Mouse (Mus musculus) naive thymus-derived CD4-positive, alpha-beta T cell, adult 2 months (primary cell): ENCODE measurements around the gene Gnao1.

Source experiments
- DNase-seq: peaks from one replicate; pipeline ENCODE4 v3.0.0-alpha.2; 2011; ENCODE audit warnings: low read depth

Gene Gnao1

DNA sequence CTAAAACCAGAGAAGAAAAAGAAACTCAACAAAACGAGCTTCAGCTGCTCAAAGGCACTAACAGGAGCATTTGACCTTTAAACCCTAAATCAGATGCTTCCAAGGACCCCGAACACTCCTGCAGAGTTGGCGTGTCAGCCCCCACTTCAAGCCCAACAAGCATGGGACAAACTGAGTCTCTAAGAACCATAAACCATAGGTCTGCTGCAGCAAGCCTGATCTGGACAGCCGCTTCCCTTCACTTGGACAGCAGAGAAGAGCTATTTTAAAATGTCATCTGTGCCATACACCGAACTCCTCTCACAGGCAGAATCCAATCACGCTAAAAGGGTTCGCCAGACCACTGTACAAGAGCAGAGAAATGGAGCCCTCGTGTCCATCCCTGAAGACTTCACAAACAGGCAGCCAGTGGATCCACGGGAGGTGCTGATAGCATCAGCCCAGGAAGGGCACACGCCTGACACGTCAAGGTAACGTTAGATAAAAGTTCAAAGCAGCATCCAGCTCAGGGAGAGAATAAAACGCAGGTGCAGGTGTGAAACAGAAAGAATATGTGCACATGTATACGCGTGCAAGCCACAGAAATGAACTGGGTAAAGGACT, 199.6 kb downstream of the Gnao1 start:
- DNase-seq: peak; percentile 19

GRCm38 (mm10) chr8:94010101-94010705, 200.4 kb downstream of the Gnao1 start:
- peak; percentile 31 for DNase-seq

- DNase-seq: no peak
Observed at GRCm38 (mm10) chr8:94011076-94012012, 201.6 kb downstream of the Gnao1 start.

- DNase-seq: peak; percentile 83
Observed at GRCm38 (mm10) chr8:94012013-94012951, 202.5 kb downstream of the Gnao1 start, which contains the start of gene Amfr. Gene Amfr, minus strand, starts transcription at chr8:94012842.

DNA sequence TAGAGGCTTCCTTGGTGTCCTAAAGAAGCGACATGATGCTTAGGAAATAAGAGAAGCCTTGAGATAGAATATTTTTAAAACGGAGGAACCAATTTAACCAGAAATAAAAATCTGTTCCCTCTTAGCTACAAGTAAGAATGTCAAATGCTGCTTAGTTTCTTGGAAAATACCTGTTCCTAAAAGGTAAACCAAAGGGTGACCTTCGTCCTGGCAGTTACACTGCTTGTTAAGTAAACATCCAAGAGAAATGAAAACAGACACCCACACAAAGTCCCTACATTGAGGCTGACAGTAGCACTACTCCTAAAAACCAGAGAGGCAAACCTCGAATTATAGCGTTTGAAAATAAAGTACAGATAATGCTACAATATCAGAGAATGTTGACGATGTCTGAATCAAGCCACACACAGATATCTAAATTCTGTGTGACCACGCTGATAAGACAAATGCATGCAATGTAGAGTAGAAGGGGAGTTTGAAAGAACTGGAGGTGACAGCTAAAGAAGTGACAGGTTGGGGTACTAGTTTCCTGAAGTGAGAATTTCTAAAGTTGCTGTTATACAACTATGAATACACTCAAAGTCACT, 203.4 kb downstream of the Gnao1 start:
- DNase-seq: no peak
